Mouse (Mus musculus) duodenum, adult 2 months (tissue): Measurements from ENCODE around the gene Rnf227. TPM values are rescaled to one million over a fixed set of nuclear protein-coding genes. Genes with fewer than 3 reads are reported as not detected.

ENCODE experiments used
- polyA plus RNA-seq: library from polyadenylated mRNA; depleted of rRNA; stranded (reverse); fragments of >200 nt; gene quantifications from 2 replicates; pipeline ENCODE4 v1.2.3, GENCODE M21; 2012; ENCODE audit warnings: low replicate concordance; rRNA removed

Rnf227 gene
- 0.07 and 0.33 TPM in 2 replicates for polyA plus RNA-seq

DNA sequence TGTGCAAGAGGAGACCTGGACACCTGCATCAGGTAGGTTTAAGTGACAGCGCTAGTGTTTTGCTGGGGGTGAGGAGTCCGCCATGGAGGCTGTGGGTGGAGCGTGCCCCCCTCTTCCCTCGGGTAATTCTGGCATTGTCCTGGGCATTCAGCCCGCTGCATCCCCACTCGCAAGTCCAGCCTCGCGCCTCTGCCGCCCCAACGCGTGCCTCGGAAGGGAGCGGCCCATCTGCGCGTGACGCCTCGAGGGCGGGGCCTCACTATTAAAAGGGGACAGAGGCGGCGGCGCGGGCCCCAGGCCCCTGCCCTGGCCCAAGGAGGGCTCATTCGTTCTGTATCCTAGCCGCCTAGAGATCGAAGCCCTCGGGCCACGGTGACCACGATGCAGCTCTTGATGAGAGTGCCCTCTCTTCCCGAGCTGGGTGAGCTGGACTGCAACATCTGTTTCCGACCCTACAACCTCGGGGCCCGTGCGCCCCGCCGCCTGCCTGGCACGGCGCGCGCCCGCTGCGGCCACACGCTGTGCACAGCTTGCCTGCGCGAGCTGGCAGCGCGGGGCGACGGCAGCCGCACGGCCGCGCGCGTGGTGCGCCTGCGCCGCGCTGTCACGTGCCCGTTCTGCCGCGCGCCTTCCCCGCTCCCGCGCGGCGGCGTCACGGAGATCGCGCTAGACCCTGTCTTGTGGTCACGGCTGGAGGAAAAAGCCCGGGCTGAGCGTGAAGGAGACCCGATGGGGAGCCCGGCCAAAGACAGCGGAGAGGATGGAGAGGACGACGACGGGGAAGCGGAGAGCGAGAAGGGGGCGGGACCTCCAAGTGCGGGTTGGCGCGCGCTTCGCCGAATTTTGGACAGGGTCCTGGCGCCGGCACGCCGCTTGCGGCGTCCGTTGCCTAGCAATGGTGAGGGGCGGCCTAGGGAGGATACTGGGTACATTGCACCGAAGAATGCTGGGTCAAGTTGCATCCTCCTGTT is at the start of gene Rnf227:
Rnf227 (plus strand) TSS at position 301 of the 971 bp plus-strand sequence.

DNA sequence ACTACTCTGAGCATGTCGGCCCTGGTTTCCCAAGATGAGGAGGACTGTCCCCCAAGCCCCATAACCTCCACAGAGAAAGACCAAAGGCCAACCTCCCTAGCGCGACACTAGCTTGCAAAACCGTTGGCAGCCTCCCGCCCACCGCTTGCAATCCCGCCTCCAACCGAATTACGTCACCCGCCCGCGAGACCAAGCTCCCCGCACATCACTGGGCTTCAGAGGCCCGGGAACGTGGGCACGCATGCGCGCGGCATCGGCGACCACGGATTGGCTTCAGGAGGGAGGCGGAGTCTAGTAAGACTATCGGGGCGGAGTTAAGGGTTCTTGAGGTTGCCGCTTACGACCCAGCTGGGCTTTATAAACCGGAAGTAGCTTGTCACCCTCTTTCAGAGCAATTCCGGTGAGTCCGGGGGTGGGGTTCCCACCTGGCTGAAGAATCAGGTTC is 16.6 kb upstream of the Rnf227 start, which contains the start of the genes Cntrob and Trappc1:
Cntrob (minus strand) TSS at position 109 of the 445 bp plus-strand sequence.
Trappc1 (plus strand) TSS at position 314 of the 445 bp plus-strand sequence.

DNA sequence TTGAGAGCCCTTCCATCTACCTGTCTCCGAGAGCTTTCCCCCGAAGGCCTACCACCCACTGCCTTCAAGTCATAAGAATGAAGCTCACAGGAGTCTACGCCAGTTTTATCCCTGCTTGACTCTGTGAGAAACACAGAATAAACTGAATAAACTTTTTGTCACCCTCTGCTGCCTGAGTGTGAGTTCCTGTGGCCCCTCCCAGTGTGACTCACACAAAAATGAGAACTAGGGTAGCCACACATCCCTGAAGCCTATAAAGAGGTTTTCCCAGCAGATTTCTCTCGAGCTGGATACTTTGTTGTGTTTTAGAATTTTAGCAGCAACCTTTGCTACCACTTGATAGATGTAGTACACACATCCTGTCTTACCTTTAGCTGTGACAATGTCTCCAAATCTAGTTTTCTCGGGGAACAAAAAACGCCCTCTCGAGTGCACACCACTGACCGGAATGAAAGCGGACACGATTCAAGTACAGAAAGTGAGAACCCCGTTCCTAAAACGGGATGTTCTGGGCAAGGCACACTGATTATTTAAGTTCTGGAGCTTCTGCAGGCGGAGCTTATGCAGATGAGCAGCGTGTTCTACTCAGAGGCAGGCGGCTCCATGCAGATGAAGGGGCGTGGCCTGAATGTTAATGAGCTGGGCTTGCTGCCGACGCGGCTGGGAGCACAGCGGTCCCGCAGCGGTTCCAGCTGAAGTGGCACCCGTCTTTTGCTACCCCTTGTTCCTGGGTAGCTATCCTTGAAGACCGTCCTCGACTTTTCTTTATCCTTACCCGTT is 14.4 kb upstream of the Rnf227 start, which contains the start of gene Kcnab3:
Kcnab3 (plus strand) TSS at position 631 of the 780 bp plus-strand sequence.

DNA sequence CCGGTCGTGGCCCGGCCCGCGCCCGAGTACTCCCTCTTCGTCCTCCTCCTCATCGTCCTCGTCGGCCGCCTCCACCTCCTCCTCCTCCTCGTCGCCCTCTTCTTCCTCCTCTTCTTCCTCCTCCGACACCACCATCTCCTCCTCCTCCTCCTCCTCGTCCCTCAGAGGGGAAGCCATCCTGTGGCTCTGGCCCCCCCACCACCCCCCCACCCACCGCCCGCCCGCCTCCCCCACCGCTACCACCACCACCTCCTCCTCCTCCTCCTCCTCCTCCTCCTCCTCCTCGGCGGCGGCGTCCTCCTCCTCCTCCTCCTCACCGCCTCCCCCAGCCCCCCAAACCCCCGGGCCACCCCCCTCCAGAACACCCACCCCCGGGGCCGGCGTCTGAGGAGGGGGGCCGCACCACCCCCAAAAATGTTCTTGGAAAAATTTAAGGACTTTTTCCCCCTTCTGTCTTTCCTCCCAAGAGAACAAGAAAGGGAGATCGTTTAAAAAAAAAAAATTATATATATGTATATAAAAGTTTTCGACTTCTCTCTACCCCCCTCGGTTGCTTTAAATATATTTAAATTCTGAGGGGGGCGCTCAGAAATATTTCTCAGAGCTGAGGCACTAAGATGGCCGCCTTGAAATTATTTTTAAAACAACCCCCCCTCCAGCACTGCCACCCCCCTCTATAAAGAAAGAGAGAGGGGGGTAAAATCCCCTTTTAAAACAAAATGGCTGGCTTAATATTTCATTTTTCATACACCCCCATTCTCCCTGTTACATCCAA is 29.1 kb downstream of the Rnf227 start, which contains the start of gene Chd3:
Chd3 (minus strand) TSS at position 192 of the 775 bp plus-strand sequence.

Other genes with a start within 250 kb of the Rnf227 start
- 12.0 and 17.6 TPM in 2 replicates for gene Per1, start 245.2 kb upstream of the Rnf227 start, polyA plus RNA-seq
- 1.7 and 2.1 TPM in 2 replicates for gene Hes7, start 220.1 kb upstream of the Rnf227 start, polyA plus RNA-seq
- 0.11 and 0.43 TPM in 2 replicates for gene 9130213A22Rik, start 217.9 kb upstream of the Rnf227 start, polyA plus RNA-seq
- 0.20 and 0.79 TPM in 2 replicates for gene Aloxe3, start 214.6 kb upstream of the Rnf227 start, polyA plus RNA-seq
- gene Alox12b, start 183.5 kb upstream of the Rnf227 start, polyA plus RNA-seq: not detected in 2 replicates
- not detected in 2 replicates for gene Alox8, start 142.6 kb upstream of the Rnf227 start, polyA plus RNA-seq
- not detected in 2 replicates for gene Gucy2e, start 103.4 kb upstream of the Rnf227 start, polyA plus RNA-seq
- gene Cntrob, start 16.7 kb upstream of the Rnf227 start, polyA plus RNA-seq: 5.4 and 6.3 TPM in 2 replicates
- gene Trappc1, start 16.5 kb upstream of the Rnf227 start, polyA plus RNA-seq: 17.3 and 18.7 TPM in 2 replicates
- 0.50 and 0.82 TPM in 2 replicates for gene Kcnab3, start 14.2 kb upstream of the Rnf227 start, polyA plus RNA-seq
- gene Chd3, start 28.9 kb downstream of the Rnf227 start, polyA plus RNA-seq: 136 and 171 TPM in 2 replicates
- gene Naa38, start 55.0 kb downstream of the Rnf227 start, polyA plus RNA-seq: 130 and 134 TPM in 2 replicates
- 2.0 and 2.9 TPM in 2 replicates for gene Cyb5d1, start 55.2 kb downstream of the Rnf227 start, polyA plus RNA-seq
- 15.1 and 29.8 TPM in 2 replicates for gene Tmem88, start 57.8 kb downstream of the Rnf227 start, polyA plus RNA-seq
- 17.7 and 37.7 TPM in 2 replicates for gene Kdm6b, start 73.2 kb downstream of the Rnf227 start, polyA plus RNA-seq
- gene Dnah2, start 208.6 kb downstream of the Rnf227 start, polyA plus RNA-seq: 0.49 and 0.59 TPM in 2 replicates
- gene Efnb3, start 219.7 kb downstream of the Rnf227 start, polyA plus RNA-seq: 1.4 and 1.6 TPM in 2 replicates
- gene Wrap53, start 239.8 kb downstream of the Rnf227 start, polyA plus RNA-seq: 20.1 and 31.7 TPM in 2 replicates
- 44.5 and 49.2 TPM in 2 replicates for gene Trp53, start 239.9 kb downstream of the Rnf227 start, polyA plus RNA-seq